Mouse (Mus musculus) forebrain, embryonic 15.5 days (tissue): Measurements from ENCODE around the gene Btbd9. TPM values are rescaled to one million over a fixed set of nuclear protein-coding genes. Genes with fewer than 3 reads are reported as not detected.

Experiments used
- ATAC-seq: fragments of 200-750 bp; cut with Nextera tagmentation; replicated peaks from 2 replicates; pipeline ENCODE4 v1.8.0; 2017; ENCODE audit warnings: mild to moderate bottlenecking, moderate TSS enrichment, moderate library complexity
- H3K27ac ChIP-seq: fragments of 300-500 bp; sonication (generic); replicated peaks from 2 replicates; pipeline ENCODE4 v1.5.1; 2015; ENCODE audit warnings: mild to moderate bottlenecking, inconsistent platforms
- H3K27me3 ChIP-seq: fragments of 300-500 bp; sonication (generic); 2 replicates; pipeline ENCODE4 v1.6.1; 2015; ENCODE audit warnings: inconsistent platforms
- H3K36me3 ChIP-seq: fragments of 300-500 bp; sonication (generic); 2 replicates; pipeline ENCODE4 v1.6.1; 2015; ENCODE audit warnings: mild to moderate bottlenecking, inconsistent platforms
- H3K4me1 ChIP-seq: fragments of 300-500 bp; sonication (generic); 2 replicates; pipeline ENCODE4 v1.6.1; 2015; ENCODE audit warnings: inconsistent platforms
- H3K4me2 ChIP-seq: fragments of 300-500 bp; sonication (generic); replicated peaks from 2 replicates; pipeline ENCODE4 v1.6.1; 2015; ENCODE audit warnings: mild to moderate bottlenecking, inconsistent platforms
- H3K4me3 ChIP-seq: fragments of 300-500 bp; sonication (generic); 2 replicates; pipeline ENCODE4 v1.5.1; 2015; ENCODE audit warnings: mild to moderate bottlenecking, inconsistent platforms
- H3K9ac ChIP-seq: fragments of 300-500 bp; sonication (generic); replicated peaks from 2 replicates; pipeline ENCODE4 v1.6.1; 2015; ENCODE audit warnings: mild to moderate bottlenecking, inconsistent platforms
- H3K9me3 ChIP-seq: fragments of 300-500 bp; sonication (generic); 2 replicates; pipeline ENCODE4 v1.6.1; 2016; ENCODE audit warnings: inconsistent platforms
- WGBS: fragments of 180-500 bp; shearing (Covaris S2); methylation state at CpG from one replicate; pipeline ENCODE4 v1.1.7; 2015; ENCODE audit warnings: mixed read lengths; 5-methylcytosine and 5-hydroxymethylcytosine counted together
- polyA plus RNA-seq: library from polyadenylated mRNA; unstranded; fragments of >200 nt; fragmentation: Nextera tagmentation; extraction: Ambion mirVana; gene quantifications from 2 replicates; pipeline ENCODE4 v1.2.1, GENCODE M21; 2015

Btbd9 gene
- polyA plus RNA-seq, 1 experiment from 2014 or later = 146 TPM

- peaks cover 54% of the 10 kb centered on the region for H3K4me1 ChIP-seq
- no peaks in the 10 kb centered on the region for H3K36me3 ChIP-seq
- no peaks in the 10 kb centered on the region for H3K9me3 ChIP-seq
- H3K27me3 ChIP-seq = no peaks in the 10 kb centered on the region
- H3K4me3 ChIP-seq = no peak overlapping the region
- H3K4me2 ChIP-seq = no peak overlapping the region
- H3K9ac ChIP-seq = no peak overlapping the region
- WGBS = 4% methylated on average over 4 of the region's 4 CpGs
- ATAC-seq = peak; percentile 46; the same call in 1 of the 2 replicates
- peak overlapping the region; percentile 71 for H3K27ac ChIP-seq
Observed at GRCm38 (mm10) chr17:30468368-30468767, 107.9 kb downstream of the Btbd9 start.

- Histone ChIP-seq H3K27ac (peak overlapping the region; percentile 71), H3K4me3 (no peak overlapping the region), H3K36me3 (no peaks in the 10 kb centered on the region), H3K9me3 (no peaks in the 10 kb centered on the region), H3K9ac (no peak overlapping the region), H3K27me3 (no peaks in the 10 kb centered on the region), H3K4me2 (peak overlapping the region; percentile 6; the same call in 1 of the 2 replicates), H3K4me1 (peaks cover 59% of the 10 kb centered on the region)
- ATAC-seq = peak; percentile 68
- 17% methylated on average over 14 of the region's 14 CpGs for WGBS
Observed at GRCm38 (mm10) chr17:30467566-30468213, 108.6 kb downstream of the Btbd9 start.

GRCm38 (mm10) chr17:30465060-30465762 lies 111.1 kb downstream of the Btbd9 start:
- no peak for ATAC-seq
- no peak overlapping the region for H3K9ac ChIP-seq
- no peak overlapping the region for H3K27ac ChIP-seq
- H3K27me3 ChIP-seq = no peaks in the 10 kb centered on the region
- H3K4me1 ChIP-seq = peaks cover 54% of the 10 kb centered on the region
- no peaks in the 10 kb centered on the region for H3K36me3 ChIP-seq
- no peak overlapping the region for H3K4me2 ChIP-seq
- H3K4me3 ChIP-seq = no peak overlapping the region
- 93% methylated on average over 6 of the region's 6 CpGs for WGBS
- no peaks in the 10 kb centered on the region for H3K9me3 ChIP-seq

GRCm38 (mm10) chr17:30464240-30464745 lies 112.0 kb downstream of the Btbd9 start:
- H3K36me3 ChIP-seq = no peaks in the 10 kb centered on the region
- H3K4me2 ChIP-seq = no peak overlapping the region
- no peaks in the 10 kb centered on the region for H3K9me3 ChIP-seq
- H3K9ac ChIP-seq = no peak overlapping the region
- H3K27ac ChIP-seq = no peak overlapping the region
- H3K4me1 ChIP-seq = peaks cover 52% of the 10 kb centered on the region
- no peaks in the 10 kb centered on the region for H3K27me3 ChIP-seq
- 54% methylated on average over 5 of the region's 5 CpGs for WGBS
- no peak overlapping the region for H3K4me3 ChIP-seq
- ATAC-seq = no peak

GRCm38 (mm10) chr17:30460727-30461349 lies 115.5 kb downstream of the Btbd9 start:
- no peak overlapping the region for H3K9ac ChIP-seq
- no peaks in the 10 kb centered on the region for H3K9me3 ChIP-seq
- no peaks in the 10 kb centered on the region for H3K27me3 ChIP-seq
- H3K4me1 ChIP-seq = peaks cover 55% of the 10 kb centered on the region
- WGBS = 82% methylated on average over 2 of the region's 2 CpGs
- H3K4me2 ChIP-seq = no peak overlapping the region
- ATAC-seq = no peak
- no peaks in the 10 kb centered on the region for H3K36me3 ChIP-seq
- H3K27ac ChIP-seq = no peak overlapping the region; the same call in 1 of the 2 replicates
- H3K4me3 ChIP-seq = no peak overlapping the region

- Histone ChIP-seq H3K9me3 (no peaks in the 10 kb centered on the region), H3K4me3 (no peak overlapping the region), H3K27me3 (no peaks in the 10 kb centered on the region), H3K4me2 (no peak overlapping the region), H3K4me1 (peaks cover 55% of the 10 kb centered on the region), H3K27ac (no peak overlapping the region), H3K36me3 (no peaks in the 10 kb centered on the region), H3K9ac (no peak overlapping the region)
- ATAC-seq = no peak
- WGBS = 38% methylated on average over 5 of the region's 5 CpGs
Observed at GRCm38 (mm10) chr17:30459706-30460105, 116.6 kb downstream of the Btbd9 start.

- H3K4me2 ChIP-seq = no peak overlapping the region
- ATAC-seq = no peak
- no peaks in the 10 kb centered on the region for H3K27me3 ChIP-seq
- no peak overlapping the region for H3K9ac ChIP-seq
- no peak overlapping the region for H3K27ac ChIP-seq
- no peaks in the 10 kb centered on the region for H3K9me3 ChIP-seq
- no peak overlapping the region for H3K4me3 ChIP-seq
- H3K36me3 ChIP-seq = no peaks in the 10 kb centered on the region
- peaks cover 62% of the 10 kb centered on the region for H3K4me1 ChIP-seq
- WGBS = 93% methylated on average over 5 of the region's 5 CpGs
Observed at GRCm38 (mm10) chr17:30458926-30459325, 117.4 kb downstream of the Btbd9 start.

- Histone ChIP-seq H3K4me3 (no peak overlapping the region), H3K9me3 (no peaks in the 10 kb centered on the region), H3K4me1 (peaks cover 60% of the 10 kb centered on the region), H3K27me3 (no peaks in the 10 kb centered on the region), H3K9ac (no peak overlapping the region), H3K4me2 (no peak overlapping the region), H3K27ac (no peak overlapping the region), H3K36me3 (no peaks in the 10 kb centered on the region)
- no peak for ATAC-seq
- WGBS = 42% methylated on average over 3 of the region's 3 CpGs
Observed at GRCm38 (mm10) chr17:30458301-30458700, 118.0 kb downstream of the Btbd9 start.

GRCm38 (mm10) chr17:30457486-30457885 lies 118.8 kb downstream of the Btbd9 start:
- WGBS = 57% methylated on average over 7 of the region's 7 CpGs
- H3K4me1 ChIP-seq = peaks cover 58% of the 10 kb centered on the region
- no peaks in the 10 kb centered on the region for H3K36me3 ChIP-seq
- H3K9me3 ChIP-seq = no peaks in the 10 kb centered on the region
- H3K9ac ChIP-seq = no peak overlapping the region
- no peak overlapping the region for H3K4me3 ChIP-seq
- H3K27me3 ChIP-seq = no peaks in the 10 kb centered on the region
- H3K27ac ChIP-seq = no peak overlapping the region
- H3K4me2 ChIP-seq = no peak overlapping the region
- ATAC-seq = no peak

GRCm38 (mm10) chr17:30456293-30456692 lies 120.0 kb downstream of the Btbd9 start:
- no peaks in the 10 kb centered on the region for H3K9me3 ChIP-seq
- H3K9ac ChIP-seq = no peak overlapping the region
- no peaks in the 10 kb centered on the region for H3K36me3 ChIP-seq
- H3K4me2 ChIP-seq = no peak overlapping the region
- no peak overlapping the region for H3K4me3 ChIP-seq
- no peak overlapping the region for H3K27ac ChIP-seq
- 71% methylated on average over 12 of the region's 12 CpGs for WGBS
- H3K4me1 ChIP-seq = peaks cover 58% of the 10 kb centered on the region
- H3K27me3 ChIP-seq = no peaks in the 10 kb centered on the region
- no peak for ATAC-seq

- Histone ChIP-seq H3K4me3 (no peak overlapping the region), H3K4me2 (no peak overlapping the region), H3K4me1 (peaks cover 46% of the 10 kb centered on the region), H3K9me3 (no peaks in the 10 kb centered on the region), H3K27me3 (no peaks in the 10 kb centered on the region), H3K27ac (no peak overlapping the region), H3K36me3 (no peaks in the 10 kb centered on the region), H3K9ac (no peak overlapping the region)
- no peak for ATAC-seq
- WGBS = 11% methylated on average over 3 of the region's 3 CpGs
Observed at GRCm38 (mm10) chr17:30454862-30455243, 121.4 kb downstream of the Btbd9 start.

GRCm38 (mm10) chr17:30454155-30454861 lies 122.0 kb downstream of the Btbd9 start:
- Histone ChIP-seq H3K27me3 (no peaks in the 10 kb centered on the region), H3K36me3 (no peaks in the 10 kb centered on the region), H3K4me1 (peaks cover 41% of the 10 kb centered on the region), H3K27ac (no peak overlapping the region), H3K9me3 (no peaks in the 10 kb centered on the region), H3K9ac (no peak overlapping the region), H3K4me3 (no peak overlapping the region), H3K4me2 (no peak overlapping the region)
- 38% methylated on average over 6 of the region's 6 CpGs for WGBS
- ATAC-seq = peak; percentile 55; the same call in 1 of the 2 replicates
